Mouse (Mus musculus) c-Kit-positive CD71-positive TER-119-positive erythroid progenitor cells, embryonic 14.5 days (primary cell): Measurements from ENCODE around the gene Anln.
"Not testable (repeated sequence)": the region's sequence is repeated elsewhere in the genome, so short reads cannot be mapped to it uniquely, and the experiment has no call there.

Source experiments
- DNase-seq: peaks from one replicate; pipeline ENCODE4 v3.0.0-alpha.2; 2013; ENCODE audit warnings: low spot score

Anln gene

DNA sequence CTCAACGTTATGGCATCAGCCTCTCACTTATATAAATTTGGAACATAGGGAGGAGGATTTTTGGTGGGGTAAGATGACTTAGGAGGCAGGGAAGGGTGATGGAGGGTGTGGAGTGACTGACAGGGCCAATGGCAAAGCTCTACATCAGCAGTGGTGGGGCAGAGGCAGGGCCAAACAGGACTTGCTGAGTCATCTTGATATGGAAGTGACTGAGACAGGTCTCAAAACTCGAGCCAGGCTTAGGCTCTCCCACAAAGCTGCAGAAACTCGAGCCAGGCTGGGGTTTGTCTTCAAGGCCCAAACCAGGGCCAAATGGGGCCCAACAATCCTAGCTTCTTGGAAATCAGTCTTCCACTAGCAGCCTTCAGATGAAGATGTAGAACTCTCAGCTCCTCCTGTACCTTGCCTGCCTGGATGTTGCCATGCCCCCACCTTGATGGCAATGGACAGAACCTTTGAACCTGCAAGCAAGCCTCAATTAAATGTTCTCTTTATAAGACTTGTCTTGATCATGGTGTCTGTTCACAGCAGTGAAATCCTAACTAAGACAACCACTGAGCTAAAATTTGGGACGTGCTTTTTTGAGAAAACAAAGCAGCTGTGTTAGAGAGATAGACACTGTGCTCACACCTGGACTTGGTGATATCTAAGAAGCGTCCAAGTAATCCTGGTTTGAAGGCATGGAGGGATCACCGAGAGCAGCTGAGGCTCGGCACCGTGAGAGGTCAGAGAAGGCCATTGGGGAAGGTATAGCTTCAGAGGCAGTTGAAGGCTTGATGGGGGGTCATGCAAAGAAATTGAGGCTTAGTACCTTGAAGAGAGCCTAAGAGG is 66.4 kb downstream of the Anln start:
- peak; percentile 64 for DNase-seq

DNA sequence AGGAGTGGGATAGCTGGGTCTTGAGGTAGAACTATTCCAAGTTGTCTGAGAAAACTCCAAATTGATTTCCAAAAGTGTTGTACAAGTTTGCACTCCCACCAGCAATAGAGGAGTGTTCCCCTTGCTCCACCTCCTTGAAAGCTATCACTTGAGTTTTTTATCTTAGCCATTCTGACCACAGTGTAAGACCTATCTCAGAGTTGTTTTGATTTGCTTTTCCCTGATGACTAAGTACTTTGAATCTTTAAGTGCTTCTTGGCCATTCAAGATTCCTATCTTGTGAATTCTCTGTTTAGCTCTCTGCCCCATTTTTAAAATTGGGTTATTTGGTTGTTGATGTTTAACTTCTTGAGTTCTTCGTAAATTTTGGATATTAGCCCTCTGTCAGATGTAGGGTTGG is 69.9 kb downstream of the Anln start:
- DNase-seq: no peak

DNA sequence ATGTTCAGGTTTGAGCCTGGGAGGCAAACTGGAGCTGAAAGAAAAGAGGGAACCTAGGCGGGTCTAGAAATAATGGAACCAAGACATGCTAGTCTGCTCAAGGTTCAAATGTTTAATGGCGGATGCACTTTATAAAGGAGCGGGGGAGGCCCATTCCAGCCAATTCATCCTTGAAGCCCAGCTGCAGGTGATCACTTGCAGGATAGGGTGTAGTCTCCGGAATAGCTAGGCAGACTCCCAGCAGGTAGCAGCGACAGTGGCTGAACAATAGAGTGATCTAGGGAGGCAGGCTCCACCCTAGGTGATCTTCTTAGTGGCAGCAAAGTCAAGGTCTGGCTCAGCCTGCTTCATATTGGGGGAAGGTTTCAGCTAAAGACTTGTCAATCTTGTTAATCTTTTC is 72.9 kb downstream of the Anln start:
- not testable (repeated sequence) for DNase-seq

DNA sequence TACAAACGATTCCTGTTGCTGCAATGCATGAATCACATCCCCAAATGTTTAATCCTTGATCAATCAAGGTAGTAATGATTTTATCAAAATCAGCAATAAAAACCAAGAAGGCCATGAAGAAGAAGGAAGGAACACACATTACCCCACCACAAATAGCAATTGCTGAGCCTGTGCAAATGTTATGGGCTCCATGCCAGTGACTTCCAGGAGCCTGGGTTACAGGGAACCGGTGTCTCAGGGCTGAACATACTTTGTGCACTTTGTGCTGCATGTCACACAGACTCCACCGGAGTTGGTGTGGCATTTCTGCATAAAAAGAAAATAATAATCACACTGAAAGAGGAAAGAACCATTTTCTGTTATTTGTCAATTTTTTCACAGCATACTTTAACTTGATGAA is 74.9 kb downstream of the Anln start:
- no peak for DNase-seq

DNA sequence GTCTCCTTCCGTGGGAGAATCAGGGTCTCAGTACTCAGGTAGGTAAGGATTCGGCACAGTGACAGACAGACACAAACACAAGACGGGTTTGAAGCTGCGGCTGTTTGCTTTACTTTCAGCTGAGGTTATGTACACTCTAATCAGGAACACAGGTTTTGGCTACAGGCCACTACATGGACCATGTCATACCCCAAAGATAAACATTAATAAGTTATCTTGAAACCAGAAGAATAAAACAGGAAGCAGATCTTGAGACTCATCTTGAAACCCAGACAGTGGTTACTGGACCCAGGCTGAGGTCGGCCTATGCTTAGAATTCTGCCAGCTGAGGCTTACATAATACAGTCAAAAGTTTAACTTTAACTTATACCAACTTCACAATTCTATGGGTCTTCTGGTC is 75.8 kb downstream of the Anln start:
- no peak for DNase-seq

DNA sequence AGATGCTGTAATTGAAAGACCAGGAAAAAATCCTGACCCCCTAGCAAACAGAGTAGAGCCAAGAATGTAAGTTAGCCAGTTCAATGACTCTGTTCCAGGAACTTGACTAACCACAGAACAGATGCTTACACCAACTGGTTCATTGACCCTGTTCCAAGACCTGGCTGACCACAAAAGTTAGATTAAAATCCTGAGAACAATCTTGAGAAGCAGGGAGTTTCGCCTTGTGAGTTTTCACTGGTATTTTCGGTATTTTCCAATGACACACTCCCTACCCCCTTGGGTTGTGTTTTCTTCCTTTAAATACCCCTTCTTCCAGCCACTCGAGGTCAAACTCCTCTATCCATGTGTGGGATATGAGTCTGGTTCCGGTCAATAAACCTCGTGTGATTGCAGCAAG is 79.3 kb downstream of the Anln start:
- DNase-seq: no peak

DNA sequence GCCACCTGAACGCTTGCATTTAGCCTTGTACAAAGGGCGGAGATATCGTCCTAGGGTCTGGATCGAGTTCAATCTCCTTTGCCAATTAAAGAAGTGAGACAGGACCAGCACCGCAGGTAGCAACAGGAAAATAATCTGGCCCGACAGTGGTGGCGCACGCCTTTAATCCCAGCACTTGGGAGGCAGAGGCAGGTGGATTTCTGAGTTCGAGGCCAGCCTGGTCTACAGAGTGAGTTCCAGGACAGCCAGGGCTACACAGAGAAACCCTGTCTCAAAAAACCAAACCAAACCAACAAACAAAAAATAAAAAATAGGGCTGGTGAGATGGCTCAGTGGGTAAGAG is 81.1 kb downstream of the Anln start:
- DNase-seq: not testable (repeated sequence)

DNA sequence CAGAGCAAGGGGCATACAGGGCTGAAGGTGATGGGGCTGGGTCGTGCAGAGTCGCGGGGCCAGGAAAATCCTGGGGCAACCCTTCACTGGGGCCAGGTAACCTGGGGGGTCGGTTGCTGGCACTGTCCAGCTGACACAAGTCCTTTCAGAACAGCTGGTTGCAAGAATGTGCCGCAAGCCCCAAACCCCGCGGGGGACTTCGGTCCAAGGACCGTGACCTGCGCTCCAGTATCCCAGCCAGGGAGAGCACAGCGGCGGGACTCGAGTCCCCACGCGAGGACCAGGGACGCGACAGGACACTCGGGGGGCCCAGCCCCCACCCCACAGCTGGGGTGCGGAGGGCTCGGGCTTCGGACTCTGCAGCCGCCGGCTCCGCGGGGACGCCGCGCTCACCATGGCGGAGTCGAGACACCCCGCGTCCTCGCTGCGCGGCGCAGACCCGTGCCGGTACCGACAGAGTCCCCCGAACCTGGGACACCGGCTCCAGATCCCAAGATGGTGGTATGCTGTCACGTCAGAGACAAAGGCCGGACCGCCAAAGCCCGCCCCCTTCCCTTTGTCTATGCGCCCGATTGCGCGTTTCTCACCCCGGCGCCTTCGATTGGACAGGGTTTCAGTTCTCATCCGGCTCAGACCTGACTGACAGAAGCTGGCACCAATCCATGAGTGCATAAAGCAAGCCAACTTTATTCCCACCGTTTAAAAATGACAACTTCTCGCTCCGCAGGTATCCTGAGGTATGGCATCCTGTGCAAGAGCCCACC is 81.7 kb downstream of the Anln start, which contains the start of gene Zfp810:
Gene Zfp810, minus strand, starts transcription at position 493 of the 764 bp plus-strand sequence.
- DNase-seq: peak; percentile 90

DNA sequence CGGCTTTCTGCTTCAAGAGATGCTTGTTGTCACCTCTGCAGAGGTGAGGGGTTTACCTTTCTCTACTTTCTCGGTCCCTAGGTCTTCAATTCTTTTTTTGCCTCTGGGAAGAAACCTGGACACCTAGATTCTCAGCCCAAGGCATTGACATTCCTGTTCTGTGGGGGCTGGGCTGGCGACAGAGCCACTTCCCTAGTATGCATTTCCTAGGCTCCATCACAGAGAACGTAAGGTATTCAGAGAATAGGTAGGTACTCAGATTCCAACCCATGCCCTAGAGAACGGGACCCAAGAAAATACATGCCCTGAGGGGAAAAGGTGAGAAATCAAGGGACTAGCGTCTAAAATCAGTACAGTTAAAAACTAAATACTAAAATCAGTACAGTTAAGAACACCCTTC is 82.3 kb downstream of the Anln start:
- no peak for DNase-seq

DNA sequence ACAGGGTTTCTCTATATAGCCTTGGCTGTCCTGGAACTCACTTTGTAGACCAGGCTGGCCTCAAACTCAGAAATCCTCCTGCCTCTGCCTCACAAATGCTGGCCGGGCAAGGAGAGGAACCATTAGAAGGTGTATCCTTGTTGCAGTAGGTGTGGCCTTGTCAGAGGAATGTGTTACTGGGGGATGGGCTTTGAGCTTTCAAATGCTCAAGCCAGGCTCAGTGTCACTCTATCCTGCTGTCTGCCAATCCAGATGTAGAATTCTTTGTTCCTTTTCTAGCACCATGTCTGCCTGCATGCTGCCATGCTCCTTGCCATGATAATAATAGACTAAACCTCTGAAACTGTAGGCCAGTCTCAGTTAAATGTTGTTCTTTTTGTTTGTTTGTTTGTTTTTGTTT is 86.8 kb downstream of the Anln start:
- no peak for DNase-seq
